Mouse (Mus musculus): ENCODE data around the gene Mtfmt. TPM values are rescaled to one million over a fixed set of nuclear protein-coding genes. Genes with fewer than 3 reads are reported as not detected.

The Mtfmt gene
- polyA plus RNA-seq (2014; fragmentation: Nextera tagmentation; extraction: Ambion mirVana) = 19.4 and 21.2 TPM in 2 replicates

DNA sequence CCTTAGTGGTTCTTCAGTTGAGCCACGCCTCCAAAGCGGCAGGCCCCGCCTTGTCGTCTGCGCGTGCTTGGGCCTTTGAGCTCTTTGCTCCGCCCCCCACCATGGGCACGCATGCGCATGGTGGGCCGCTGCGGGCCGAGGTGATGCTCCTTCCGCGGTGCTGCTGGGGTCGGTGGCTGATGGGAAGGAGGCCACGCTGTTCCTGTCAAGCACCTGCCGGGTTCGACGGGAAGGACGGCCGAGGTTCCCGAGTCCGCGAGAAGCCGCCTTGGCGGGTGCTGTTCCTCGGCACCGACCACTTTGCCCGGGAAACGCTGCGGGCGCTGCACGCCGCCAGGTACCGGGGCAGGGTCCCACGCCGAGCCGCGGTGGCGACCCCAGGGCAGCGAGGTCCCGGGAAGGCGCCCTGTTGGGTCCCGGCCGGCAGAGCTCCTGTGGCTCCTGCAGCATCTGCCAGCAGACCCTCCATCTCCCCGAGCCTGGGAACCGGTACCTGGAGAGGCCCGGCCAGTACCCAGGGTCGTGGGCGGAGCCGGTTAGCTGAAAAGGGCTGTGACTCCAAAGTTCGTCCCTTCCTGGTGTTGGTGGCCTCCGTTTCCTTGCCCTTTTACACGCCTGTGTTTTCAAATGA is at the start of gene Mtfmt:
Gene Mtfmt, plus strand, starts transcription at position 112 of the 631 bp plus-strand sequence.
- no peak for TF ChIP-seq CTCF (IDR thresholded peaks at IDR 0.05; ENCODE audit: low read depth)
- H3K27ac ChIP-seq (ENCODE audit: low read depth) = no peak within 1 kb of the TSS
- DNase-seq = peak; percentile 99
- H3K4me2 ChIP-seq = peak within 1 kb of the TSS; percentile 68
- H3K4me1 ChIP-seq (ENCODE audit: insufficient read depth) = no peaks in the 10 kb centered on the region
- ATAC-seq (ENCODE audit: insufficient read depth) = peak; percentile 91
- peaks cover 9% of the 10 kb centered on the region; the same call in 1 of the 2 replicates for H3K36me3 ChIP-seq (ENCODE audit: insufficient read depth)
- WGBS = 0% methylated on average over 54 of the region's 54 CpGs
- no peaks in the 10 kb centered on the region for H3K9me3 ChIP-seq (ENCODE audit: low read depth, low read length)
- no peaks in the 10 kb centered on the region for H3K27me3 ChIP-seq (ENCODE audit: insufficient read depth, low read length)
- peak within 1 kb of the TSS; percentile 95 for H3K4me3 ChIP-seq (ENCODE audit: low read depth, low read length)
- H3K9ac ChIP-seq = peak within 1 kb of the TSS; percentile 78

DNA sequence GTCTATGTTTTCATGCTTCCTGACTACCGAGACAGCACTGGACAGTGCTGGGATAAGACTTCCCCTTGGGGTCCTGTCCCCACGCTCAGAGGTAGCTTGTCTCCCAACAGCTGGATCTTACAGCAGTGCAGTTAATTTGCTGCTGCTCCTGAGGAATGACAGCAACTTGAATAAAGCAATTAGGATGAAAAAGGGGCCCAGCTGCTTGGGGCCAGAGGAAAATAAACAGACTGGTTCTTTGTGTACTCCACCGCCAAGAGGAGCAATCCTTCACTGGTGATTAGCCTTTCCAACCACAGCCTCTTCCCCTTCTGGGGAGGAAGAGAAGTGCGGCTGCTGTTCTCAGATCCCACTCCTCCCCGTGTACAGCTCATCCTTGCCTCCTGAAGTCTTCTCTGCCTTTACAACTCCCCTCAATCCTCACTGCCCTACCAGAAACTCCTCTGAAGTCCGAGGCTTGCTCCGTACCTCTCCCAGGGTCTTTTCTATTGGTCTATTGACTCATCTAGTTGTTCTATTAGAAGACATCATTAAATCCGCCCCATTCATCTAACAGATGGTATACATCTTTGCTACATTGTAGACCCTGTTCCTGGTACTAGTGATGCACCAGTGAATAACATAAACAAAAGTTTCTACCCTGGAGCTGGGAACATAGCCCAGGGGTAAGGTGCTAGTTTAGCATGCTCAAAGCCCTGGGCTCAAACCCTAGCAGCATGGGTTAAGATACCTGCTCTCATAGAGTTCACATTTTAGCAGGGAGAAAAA is 49.0 kb upstream of the Mtfmt start:
- H3K27me3 ChIP-seq (ENCODE audit: insufficient read depth, low read length) = peaks cover 15% of the 10 kb centered on the region
- H3K4me2 ChIP-seq = 0 out of 2 replicates have a peak overlapping the region, but pooled peaks have one; percentile 21
- no peaks in the 10 kb centered on the region for H3K9me3 ChIP-seq (ENCODE audit: low read depth, low read length)
- ATAC-seq (ENCODE audit: insufficient read depth) = peak; percentile 94
- no peak overlapping the region for H3K4me3 ChIP-seq (ENCODE audit: low read depth, low read length)
- H3K4me1 ChIP-seq (ENCODE audit: insufficient read depth) = peaks cover 38% of the 10 kb centered on the region
- whole genome bisulfite sequencing = 11% methylated on average over 8 of the region's 8 CpGs
- DNase-seq = peak; percentile 98
- H3K27ac ChIP-seq (ENCODE audit: low read depth) = peak overlapping the region; percentile 81
- H3K36me3 ChIP-seq (ENCODE audit: insufficient read depth) = no peaks in the 10 kb centered on the region
- peak; percentile 66 for TF ChIP-seq CTCF (IDR thresholded peaks at IDR 0.05; ENCODE audit: low read depth)
- no peak overlapping the region for H3K9ac ChIP-seq

DNA sequence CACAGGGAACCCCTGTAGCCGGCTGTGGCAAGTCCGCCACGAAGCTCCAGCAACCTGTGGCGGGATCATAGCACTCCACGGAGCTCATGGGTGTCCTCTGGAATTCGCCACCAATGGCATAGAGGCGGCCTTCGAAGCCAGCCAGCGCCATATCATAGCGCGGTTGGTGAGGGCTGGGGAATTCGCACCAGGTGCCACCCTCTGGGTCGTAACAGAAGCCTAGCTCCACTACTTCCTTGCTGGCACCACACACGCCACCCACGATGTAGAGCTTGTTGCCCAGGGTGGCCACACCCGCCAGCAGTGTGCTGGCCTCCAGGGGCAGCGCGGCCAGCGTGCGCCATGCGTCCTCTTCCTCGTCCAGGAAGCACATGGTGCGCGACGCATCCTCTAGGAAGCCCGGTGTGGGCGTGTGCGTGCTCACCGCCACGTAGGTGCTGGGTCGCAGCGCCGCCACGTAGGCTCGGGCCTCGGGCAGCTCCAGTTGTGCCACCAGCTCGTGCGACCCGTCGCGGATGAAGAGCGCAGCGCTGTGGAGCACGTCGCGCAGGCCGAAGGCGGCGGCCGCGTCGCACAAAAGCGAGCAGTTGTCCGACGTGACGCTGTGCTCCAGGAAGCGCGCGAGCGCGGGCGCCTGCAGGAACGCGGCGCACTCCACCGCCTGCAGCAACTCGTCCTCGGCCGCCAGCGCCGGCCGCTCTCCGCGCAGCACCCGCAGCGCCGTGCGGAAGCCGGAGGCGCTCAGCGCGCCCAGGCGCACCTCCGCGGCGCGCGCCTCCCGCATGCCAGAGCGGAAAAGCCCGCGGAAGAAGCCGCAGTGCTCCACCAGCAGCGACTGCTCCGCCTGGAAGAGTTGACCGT is 44.6 kb upstream of the Mtfmt start:
- TF ChIP-seq CTCF (IDR thresholded peaks at IDR 0.05; ENCODE audit: low read depth) = peak; percentile 21; the same call in 1 of the 2 replicates
- Histone ChIP-seq H3K27me3 (ENCODE audit: insufficient read depth, low read length) (peaks cover 24% of the 10 kb centered on the region), H3K27ac (ENCODE audit: low read depth) (0 out of 2 replicates have a peak overlapping the region, but pooled peaks have one; percentile 6), H3K9me3 (ENCODE audit: low read depth, low read length) (no peaks in the 10 kb centered on the region), H3K4me3 (ENCODE audit: low read depth, low read length) (peak overlapping the region; percentile 42), H3K9ac (peak overlapping the region; percentile 45), H3K4me2 (peak overlapping the region; percentile 72), H3K4me1 (ENCODE audit: insufficient read depth) (peaks cover 12% of the 10 kb centered on the region), H3K36me3 (ENCODE audit: insufficient read depth) (no peaks in the 10 kb centered on the region)
- WGBS = 15% methylated on average over 96 of the region's 96 CpGs
- no peak for ATAC-seq (ENCODE audit: insufficient read depth)
- DNase-seq = peak; percentile 71

DNA sequence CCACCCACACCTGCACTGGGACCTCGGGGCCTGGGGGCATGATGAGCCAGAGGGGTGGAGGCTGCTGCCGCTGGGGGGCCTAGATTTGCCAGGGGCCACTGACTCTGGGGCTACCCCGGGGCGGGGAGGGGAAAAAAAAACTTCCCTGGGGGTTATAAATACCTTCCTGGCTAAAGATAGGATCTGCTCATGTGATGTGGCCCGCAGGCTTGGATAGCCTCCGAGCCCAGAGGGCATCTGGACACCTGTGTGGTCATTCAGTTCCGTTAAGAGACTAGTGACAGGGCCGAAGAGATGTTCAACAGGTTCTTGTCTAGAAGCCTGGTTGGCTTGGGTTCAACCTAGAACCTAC is 44.0 kb upstream of the Mtfmt start, which contains the start of gene Kbtbd13:
Gene Kbtbd13, minus strand, starts transcription at position 40 of the 352 bp plus-strand sequence.
- peaks cover 24% of the 10 kb centered on the region for H3K27me3 ChIP-seq (ENCODE audit: insufficient read depth, low read length)
- ATAC-seq (ENCODE audit: insufficient read depth) (no peak), DNase-seq (no peak)

DNA sequence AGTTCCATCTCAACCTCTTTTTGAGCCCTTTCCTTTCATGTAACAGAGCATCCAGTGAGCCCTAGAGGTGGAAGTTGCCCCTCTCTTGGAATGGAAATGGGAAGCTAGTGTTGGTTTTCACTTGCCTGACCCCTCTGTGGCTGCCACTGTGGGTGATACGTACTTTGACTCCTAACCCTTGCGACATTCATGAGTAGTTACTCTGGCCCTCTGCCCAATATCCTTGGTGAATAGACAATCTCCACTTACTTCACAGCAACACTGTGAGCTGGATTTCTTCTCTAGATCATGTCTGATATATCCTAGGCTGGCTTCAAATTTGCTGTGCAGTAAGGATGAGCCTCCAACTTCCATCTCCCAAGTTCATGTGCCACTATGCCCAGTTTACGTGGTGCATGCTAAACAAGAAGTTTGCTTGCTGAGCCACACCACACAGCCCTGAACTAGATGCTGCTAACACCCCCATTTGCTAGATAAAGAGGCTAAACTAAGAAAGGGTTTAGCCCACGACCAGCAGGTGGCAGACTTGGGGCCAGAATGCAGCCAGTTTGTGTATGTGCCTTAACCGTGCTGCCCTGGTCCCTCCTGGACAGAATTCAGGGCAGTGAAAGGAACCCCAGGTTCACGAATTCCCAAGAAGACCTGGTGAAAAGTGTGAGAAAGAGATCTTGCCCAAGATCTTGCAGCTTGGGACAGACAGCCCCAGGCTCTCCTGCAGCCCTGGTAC is 42.8 kb upstream of the Mtfmt start:
- H3K9ac ChIP-seq = no peak overlapping the region
- H3K36me3 ChIP-seq (ENCODE audit: insufficient read depth) = no peaks in the 10 kb centered on the region
- H3K4me2 ChIP-seq = no peak overlapping the region
- no peaks in the 10 kb centered on the region for H3K9me3 ChIP-seq (ENCODE audit: low read depth, low read length)
- peak; percentile 88 for DNase-seq
- peaks cover 12% of the 10 kb centered on the region; the same call in 1 of the 2 replicates for H3K4me1 ChIP-seq (ENCODE audit: insufficient read depth)
- no peak overlapping the region for H3K4me3 ChIP-seq (ENCODE audit: low read depth, low read length)
- no peak for ATAC-seq (ENCODE audit: insufficient read depth)
- peak; percentile 90 for TF ChIP-seq CTCF (IDR thresholded peaks at IDR 0.05; ENCODE audit: low read depth)
- H3K27me3 ChIP-seq (ENCODE audit: insufficient read depth, low read length) = peaks cover 24% of the 10 kb centered on the region
- 25% methylated on average over 6 of the region's 6 CpGs for WGBS
- no peak overlapping the region for H3K27ac ChIP-seq (ENCODE audit: low read depth)

More for the DNA sequence above, 44.0 kb upstream of the Mtfmt start, which contains the start of gene Kbtbd13:
- Histone ChIP-seq H3K9ac (peak within 1 kb of the TSS; percentile 45), H3K4me3 (ENCODE audit: low read depth, low read length) (peak within 1 kb of the TSS; percentile 42), H3K27ac (ENCODE audit: low read depth) (0 out of 2 replicates have a peak within 1 kb of the TSS, but pooled peaks have one; percentile 6), H3K4me2 (peak within 1 kb of the TSS; percentile 72), H3K9me3 (ENCODE audit: low read depth, low read length) (no peaks in the 10 kb centered on the region), H3K4me1 (ENCODE audit: insufficient read depth) (peaks cover 11% of the 10 kb centered on the region; the same call in 1 of the 2 replicates), H3K36me3 (ENCODE audit: insufficient read depth) (no peaks in the 10 kb centered on the region)
- WGBS = 31% methylated on average over 8 of the region's 8 CpGs
- TF ChIP-seq CTCF (IDR thresholded peaks at IDR 0.05; ENCODE audit: low read depth) = no peak

DNA sequence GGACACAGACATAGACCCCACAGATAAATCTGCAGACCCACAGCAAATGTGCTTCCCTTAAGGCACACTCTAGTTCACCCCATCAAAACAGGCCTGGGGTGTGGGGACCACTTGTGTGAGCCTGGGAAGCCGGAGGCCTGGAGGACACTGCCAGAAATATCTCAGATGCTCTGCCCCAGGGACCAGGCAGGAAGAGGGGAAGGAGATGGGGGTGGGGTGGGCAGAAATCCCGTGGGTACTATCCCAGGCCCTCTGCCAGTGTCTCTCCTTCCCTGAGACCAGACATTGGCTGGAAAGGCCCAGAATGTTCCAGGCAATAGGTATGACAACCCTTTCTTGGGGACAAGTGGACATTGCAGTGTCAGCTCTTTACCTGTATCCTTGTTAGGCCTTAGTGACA is 42.0 kb upstream of the Mtfmt start:
- DNase-seq (no peak), ATAC-seq (ENCODE audit: insufficient read depth) (no peak)
- Histone ChIP-seq H3K4me2 (no peak overlapping the region), H3K9ac (no peak overlapping the region), H3K27ac (ENCODE audit: low read depth) (no peak overlapping the region), H3K4me3 (ENCODE audit: low read depth, low read length) (no peak overlapping the region), H3K36me3 (ENCODE audit: insufficient read depth) (no peaks in the 10 kb centered on the region), H3K9me3 (ENCODE audit: low read depth, low read length) (no peaks in the 10 kb centered on the region), H3K27me3 (ENCODE audit: insufficient read depth, low read length) (peaks cover 24% of the 10 kb centered on the region), H3K4me1 (ENCODE audit: insufficient read depth) (peaks cover 16% of the 10 kb centered on the region; the same call in 1 of the 2 replicates)
- 37% methylated on average over 2 of the region's 2 CpGs for WGBS
- no peak for TF ChIP-seq CTCF (IDR thresholded peaks at IDR 0.05; ENCODE audit: low read depth)

Data from lung, embryonic 14.5 days (tissue).